Mouse (Mus musculus) liver, embryonic 11.5 days (tissue): ENCODE results near the gene Tcf15. TPM values are rescaled to one million over a fixed set of nuclear protein-coding genes. Genes with fewer than 3 reads are reported as not detected.

Source experiments
- ATAC-seq: fragments of 200-750 bp; cut with Nextera tagmentation; replicated peaks from 2 replicates; pipeline ENCODE4 v1.8.0; 2017; ENCODE audit warnings: moderate number of reproducible peaks, mild to moderate bottlenecking, moderate TSS enrichment, moderate library complexity; ENCODE audit not compliant: low FRiP score
- DNase-seq: peaks from one replicate; pipeline ENCODE4 v3.0.0-alpha.2; 2017; ENCODE audit warnings: low spot score
- H3K27ac ChIP-seq: fragments of 300-500 bp; sonication (generic); 2 replicates; pipeline ENCODE4 v1.5.1; 2014; ENCODE audit warnings: mild to moderate bottlenecking, low read depth, low read length, control low read depth
- H3K27me3 ChIP-seq: fragments of 300-500 bp; sonication (generic); replicated peaks from 2 replicates; pipeline ENCODE4 v1.6.1; 2014; ENCODE audit warnings: low read length, mixed read lengths; ENCODE audit not compliant: control insufficient read depth, insufficient read depth
- H3K36me3 ChIP-seq: fragments of 300-500 bp; sonication (generic); 2 replicates; pipeline ENCODE4 v1.6.1; 2014; ENCODE audit warnings: mild to moderate bottlenecking, low read length, moderate library complexity, mixed read lengths; ENCODE audit not compliant: control insufficient read depth, insufficient read depth
- H3K4me1 ChIP-seq: fragments of 300-500 bp; sonication (generic); replicated peaks from 2 replicates; pipeline ENCODE4 v1.6.1; 2014; ENCODE audit warnings: low read length, mixed read lengths; ENCODE audit not compliant: control insufficient read depth, insufficient read depth
- H3K4me2 ChIP-seq: fragments of 300-500 bp; sonication (generic); 2 replicates; pipeline ENCODE4 v1.6.1; 2014; ENCODE audit warnings: mild to moderate bottlenecking, control low read depth, moderate library complexity
- H3K4me3 ChIP-seq: fragments of 300-500 bp; sonication (generic); 2 replicates; pipeline ENCODE4 v1.5.1; 2014; ENCODE audit warnings: low read depth, low read length, control low read depth
- H3K9ac ChIP-seq: fragments of 300-500 bp; sonication (generic); 2 replicates; pipeline ENCODE4 v1.6.1; 2014; ENCODE audit warnings: low read depth, low read length, control low read depth
- H3K9me3 ChIP-seq: fragments of 300-500 bp; sonication (generic); 2 replicates; pipeline ENCODE4 v1.6.1; 2016; ENCODE audit warnings: low read length, inconsistent platforms, mixed read lengths; ENCODE audit not compliant: control insufficient read depth
- WGBS: fragments of 180-500 bp; shearing (Covaris S2); extraction: QIAGEN DNeasy Blood & Tissue Kit; methylation state at CpG from one replicate; pipeline ENCODE4 v1.1.7; 2014; 5-methylcytosine and 5-hydroxymethylcytosine counted together
- polyA plus RNA-seq: library from polyadenylated mRNA; unstranded; fragments of >200 nt; fragmentation: Nextera tagmentation; extraction: Ambion mirVana; gene quantifications from 2 replicates; pipeline ENCODE4 v1.2.1, GENCODE M21; 2014

Gene Tcf15
- polyA plus RNA-seq, 1 experiment from 2014 or later: 2.8 TPM

- WGBS: 65% methylated on average over 8 of the region's 8 CpGs
These were observed 10.7 kb upstream of the Tcf15 start for GRCm38 (mm10) chr2:152132691-152133090.

GRCm38 (mm10) chr2:152139191-152139987 is 4.0 kb upstream of the Tcf15 start:
- Histone ChIP-seq H3K9me3 (no peaks in the 10 kb centered on the region), H3K27me3 (peaks cover 39% of the 10 kb centered on the region), H3K4me3 (no peak overlapping the region), H3K27ac (no peak overlapping the region), H3K4me1 (peaks cover 10% of the 10 kb centered on the region), H3K9ac (no peak overlapping the region), H3K36me3 (no peaks in the 10 kb centered on the region), H3K4me2 (no peak overlapping the region)
- DNase-seq (no peak), ATAC-seq (no peak)
- WGBS: 66% methylated on average over 10 of the region's 10 CpGs

More at GRCm38 (mm10) chr2:152132691-152133090, 10.7 kb upstream of the Tcf15 start:
- H3K4me1 ChIP-seq: no peaks in the 10 kb centered on the region
- no peaks in the 10 kb centered on the region for H3K36me3 ChIP-seq
- no peak overlapping the region for H3K4me2 ChIP-seq
- ATAC-seq (no peak), DNase-seq (no peak)
- H3K4me3 ChIP-seq: no peak overlapping the region
- H3K9ac ChIP-seq: no peak overlapping the region
- H3K27ac ChIP-seq: no peak overlapping the region
- H3K27me3 ChIP-seq: no peaks in the 10 kb centered on the region; the same call in 1 of the 2 replicates
- H3K9me3 ChIP-seq: no peaks in the 10 kb centered on the region

DNA sequence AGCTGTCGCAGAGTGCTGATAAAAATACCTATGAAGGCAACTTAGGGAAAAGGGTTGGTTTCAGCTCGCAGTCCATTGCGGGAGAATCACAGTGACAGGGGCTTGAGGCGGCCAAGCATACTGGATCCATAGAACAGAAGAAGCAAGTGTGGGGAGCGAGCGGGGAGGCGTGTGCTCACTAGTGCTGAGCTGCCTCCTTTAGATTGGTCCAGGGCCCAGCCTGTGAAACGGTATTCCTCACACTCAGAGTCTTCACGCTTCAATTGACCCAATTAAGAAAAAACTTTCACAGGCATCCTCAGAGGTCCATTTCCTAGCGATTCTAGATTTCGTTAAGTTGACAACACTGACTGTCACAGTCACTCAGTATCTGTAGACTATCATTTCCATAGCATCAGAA is 2.4 kb upstream of the Tcf15 start:
- H3K27me3 ChIP-seq: peaks cover 54% of the 10 kb centered on the region
- H3K9me3 ChIP-seq: no peaks in the 10 kb centered on the region
- no peak overlapping the region for H3K4me2 ChIP-seq
- no peaks in the 10 kb centered on the region for H3K36me3 ChIP-seq
- H3K4me1 ChIP-seq: peaks cover 10% of the 10 kb centered on the region
- no peak overlapping the region for H3K4me3 ChIP-seq
- 56% methylated on average over 11 of the region's 11 CpGs for WGBS
- no peak overlapping the region for H3K9ac ChIP-seq
- ATAC-seq (no peak), DNase-seq (no peak)
- H3K27ac ChIP-seq: no peak overlapping the region

GRCm38 (mm10) chr2:152141491-152141890 is 1.9 kb upstream of the Tcf15 start:
- Histone ChIP-seq H3K27me3 (peaks cover 56% of the 10 kb centered on the region), H3K27ac (no peak overlapping the region), H3K4me2 (peak overlapping the region; percentile 70), H3K4me1 (peaks cover 10% of the 10 kb centered on the region), H3K9ac (no peak overlapping the region), H3K9me3 (no peaks in the 10 kb centered on the region), H3K4me3 (peak overlapping the region; percentile 32), H3K36me3 (no peaks in the 10 kb centered on the region)
- DNase-seq (no peak), ATAC-seq (no peak)
- WGBS: 26% methylated on average over 1 of the region's 1 CpGs

DNA sequence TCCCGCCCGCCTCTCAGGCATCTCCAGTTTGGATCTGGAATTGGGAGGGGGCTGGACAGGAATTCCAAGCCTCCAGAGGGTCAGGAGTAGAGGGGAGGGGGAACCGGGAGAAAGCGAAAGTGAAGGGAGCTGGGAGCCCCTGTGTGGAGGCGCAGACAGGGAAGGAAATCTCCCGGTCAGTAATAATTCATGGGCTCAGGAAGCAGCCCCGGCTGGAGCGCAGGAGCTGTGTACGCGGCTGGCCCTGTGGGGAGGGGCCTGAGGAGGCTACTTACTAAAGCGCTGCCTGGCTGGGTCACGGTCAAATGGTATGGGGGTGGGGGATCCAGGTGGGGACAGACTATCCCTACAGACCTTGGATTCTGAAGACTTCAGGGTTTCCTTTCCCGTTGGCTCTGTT is 1.3 kb upstream of the Tcf15 start:
- peaks cover 10% of the 10 kb centered on the region for H3K4me1 ChIP-seq
- WGBS: 2% methylated on average over 13 of the region's 13 CpGs
- H3K27me3 ChIP-seq: peaks cover 56% of the 10 kb centered on the region
- DNase-seq: peak; percentile 55
- H3K27ac ChIP-seq: no peak overlapping the region
- H3K4me2 ChIP-seq: peak overlapping the region; percentile 70
- H3K4me3 ChIP-seq: peak overlapping the region; percentile 32
- ATAC-seq: peak; percentile 34
- no peak overlapping the region for H3K9ac ChIP-seq
- H3K36me3 ChIP-seq: no peaks in the 10 kb centered on the region
- H3K9me3 ChIP-seq: no peaks in the 10 kb centered on the region

- H3K4me2 ChIP-seq: peak overlapping the region; percentile 70
- no peak overlapping the region for H3K9ac ChIP-seq
- DNase-seq (no peak), ATAC-seq (no peak)
- 6% methylated on average over 11 of the region's 11 CpGs for WGBS
- H3K36me3 ChIP-seq: no peaks in the 10 kb centered on the region
- H3K4me1 ChIP-seq: peaks cover 10% of the 10 kb centered on the region
- peaks cover 56% of the 10 kb centered on the region for H3K27me3 ChIP-seq
- H3K27ac ChIP-seq: no peak overlapping the region
- H3K4me3 ChIP-seq: no peak overlapping the region
- no peaks in the 10 kb centered on the region for H3K9me3 ChIP-seq
These were observed 790 bp upstream of the Tcf15 start for GRCm38 (mm10) chr2:152142571-152142970.

DNA sequence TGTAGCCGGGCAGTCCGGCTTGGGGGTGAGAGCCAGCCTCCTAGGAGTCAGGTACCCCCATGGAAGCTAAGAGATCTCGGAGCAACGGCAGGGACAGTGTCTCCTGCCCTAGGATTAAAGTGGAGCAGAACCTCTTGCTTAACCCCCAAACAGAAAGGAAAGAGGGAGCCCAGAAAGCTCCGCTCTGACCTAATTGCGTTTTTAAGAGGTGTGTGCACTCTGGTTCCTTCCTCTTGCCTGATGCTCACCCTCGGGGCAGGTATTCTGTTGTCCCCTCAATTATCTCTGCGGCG is 743 bp downstream of the Tcf15 start:
- Histone ChIP-seq H3K4me3 (peak overlapping the region; percentile 46), H3K9ac (no peak overlapping the region), H3K4me1 (peaks cover 10% of the 10 kb centered on the region), H3K4me2 (peak overlapping the region; percentile 70), H3K36me3 (no peaks in the 10 kb centered on the region), H3K27ac (no peak overlapping the region), H3K27me3 (peaks cover 56% of the 10 kb centered on the region), H3K9me3 (no peaks in the 10 kb centered on the region)
- 20% methylated on average over 9 of the region's 9 CpGs for WGBS
- no peak for DNase-seq
- no peak for ATAC-seq

- Histone ChIP-seq H3K36me3 (no peaks in the 10 kb centered on the region), H3K4me2 (no peak overlapping the region; the same call in 1 of the 2 replicates), H3K9ac (no peak overlapping the region), H3K27me3 (peaks cover 56% of the 10 kb centered on the region), H3K9me3 (no peaks in the 10 kb centered on the region), H3K4me3 (no peak overlapping the region), H3K4me1 (peaks cover 10% of the 10 kb centered on the region), H3K27ac (no peak overlapping the region)
- WGBS: 59% methylated on average over 5 of the region's 5 CpGs
- ATAC-seq (no peak), DNase-seq (no peak)
These were observed 1.1 kb downstream of the Tcf15 start for GRCm38 (mm10) chr2:152144501-152144900.

DNA sequence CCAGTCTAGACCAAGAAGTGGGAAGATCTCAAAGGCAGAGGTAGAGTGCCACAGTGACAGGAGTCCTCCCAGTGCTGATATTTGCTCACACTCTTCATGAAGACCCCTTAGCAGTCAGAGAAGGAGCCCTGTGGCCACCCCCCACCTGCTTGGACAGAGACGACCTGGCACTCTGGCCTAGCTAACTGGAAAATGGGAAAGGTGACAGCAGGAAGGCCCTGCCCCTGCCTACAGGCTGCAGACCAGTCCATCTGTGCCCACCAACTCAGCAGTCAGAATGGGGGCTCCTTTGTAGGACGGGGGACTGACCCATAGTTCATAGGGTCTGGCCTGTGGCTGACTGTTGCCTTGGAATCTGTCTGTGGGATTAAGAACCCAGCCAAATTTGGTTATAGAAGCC is 2.4 kb downstream of the Tcf15 start:
- 61% methylated on average over 2 of the region's 2 CpGs for WGBS
- Histone ChIP-seq H3K9ac (no peak overlapping the region), H3K36me3 (no peaks in the 10 kb centered on the region), H3K27me3 (peaks cover 53% of the 10 kb centered on the region), H3K4me2 (no peak overlapping the region), H3K4me3 (no peak overlapping the region), H3K9me3 (no peaks in the 10 kb centered on the region), H3K4me1 (peaks cover 10% of the 10 kb centered on the region), H3K27ac (no peak overlapping the region)
- ATAC-seq (no peak), DNase-seq (no peak)
